In genomic region chr6:125030532-125030931, GRCm38 (mm10) we compare ENCODE assay signal across 8 mouse cellular contexts. TPM values are rescaled to one million over a fixed set of nuclear protein-coding genes. Genes with fewer than 3 reads are reported as not detected.
DNase-seq lines count a peak whose midpoint lies in the region; ATAC-seq and TF ChIP-seq lines count a peak whose summit lies in the region.
"Not testable (repeated sequence)": the region's sequence is repeated elsewhere in the genome, so short reads cannot be mapped to it uniquely, and the experiment has no call there.

No protein-coding gene starts in this region.

- not testable (repeated sequence) for H3K4me3 ChIP-seq in kidney, adult 2 months (ENCODE audit: insufficient read depth, low read depth, low read length); liver, embryonic 14.5 days (ENCODE audit: insufficient read depth in 1 of 2, low read depth in 2 of 2, low read length in 2 of 2); thymus, adult 2 months (ENCODE audit: control insufficient read depth, insufficient read depth, low read length)

- not testable (repeated sequence) for H3K27me3 ChIP-seq in kidney, adult 2 months (replicated peaks; ENCODE audit: control insufficient read depth, insufficient read depth, low read length); liver, embryonic 14.5 days (ENCODE audit: control insufficient read depth, insufficient read depth, low read length); thymus, adult 2 months (ENCODE audit: control insufficient read depth, insufficient read depth, low read length)

- 45% methylated on average over 9 of the region's 9 CpGs for WGBS in kidney, adult 2 months
- 34% methylated on average over 7 of the region's 9 CpGs for WGBS in liver, embryonic 14.5 days (ENCODE audit: insufficient replicate concordance)
- 48% methylated on average over 7 of the region's 9 CpGs for WGBS in thymus, adult 2 months

- not testable (repeated sequence) for TF ChIP-seq EP300 in liver, embryonic 14.5 days (IDR thresholded peaks at IDR 0.05; ENCODE audit: low read depth)

- H3K9ac ChIP-seq in liver, embryonic 14.5 days (replicated peaks), result not testable (repeated sequence)

- not testable (repeated sequence) for H3K4me1 ChIP-seq in kidney, adult 2 months (ENCODE audit: control insufficient read depth, insufficient read depth, low read length); liver, embryonic 14.5 days (replicated peaks; ENCODE audit: control insufficient read depth in 2 of 2, insufficient read depth in 2 of 2, low read length in 1 of 2); thymus, adult 2 months (replicated peaks; ENCODE audit: control insufficient read depth, insufficient read depth, low read length)

- peak; percentile 26; the same call in 1 of the 2 replicates for ATAC-seq in liver, embryonic 14.5 days (ENCODE audit: insufficient read depth)

- peaks cover 10% of the 10 kb centered on the region for H3K36me3 ChIP-seq in kidney, adult 2 months (ENCODE audit: control insufficient read depth, insufficient read depth, low read length)
- peaks cover 45% of the 10 kb centered on the region for H3K36me3 ChIP-seq in liver, embryonic 14.5 days (replicated peaks; ENCODE audit: control insufficient read depth, insufficient read depth, low read depth)
- peaks cover 61% of the 10 kb centered on the region for H3K36me3 ChIP-seq in thymus, adult 2 months (ENCODE audit: control insufficient read depth, insufficient read depth, low read length)

- TF ChIP-seq POLR2A in kidney, adult 2 months (IDR thresholded peaks at IDR 0.05; ENCODE audit: low read depth, low read length); thymus, adult 2 months (IDR thresholded peaks at IDR 0.05; ENCODE audit: control insufficient read depth, extremely low read depth, insufficient read depth, low read length, poor library complexity): not testable (repeated sequence)

- H3K9me3 ChIP-seq in liver, embryonic 14.5 days (ENCODE audit: control insufficient read depth, low read length), result not testable (repeated sequence)

- H3K4me2 ChIP-seq in liver, embryonic 14.5 days (ENCODE audit: low read depth), result not testable (repeated sequence)

- H3K27ac ChIP-seq in kidney, adult 2 months (ENCODE audit: insufficient read depth, low read depth, low read length); liver, embryonic 14.5 days; thymus, adult 2 months (ENCODE audit: control insufficient read depth, insufficient read depth, low read length): not testable (repeated sequence)

- peak; percentile 83 for TF ChIP-seq CTCF in kidney, adult 2 months (conservative IDR thresholded peaks at IDR 0.05; ENCODE audit: insufficient read depth, insufficient read length, low read depth, low read length)
- peak; percentile 97 for TF ChIP-seq CTCF in liver, embryonic 14.5 days (IDR thresholded peaks at IDR 0.05; ENCODE audit: low read depth)
- TF ChIP-seq CTCF in thymus, adult 2 months (IDR thresholded peaks at IDR 0.05; ENCODE audit: borderline replicate concordance, control insufficient read depth, extremely low read depth, insufficient read depth, low read length, poor library complexity), result peak; percentile 99

- peak; percentile 68 to 70 for DNase-seq in CD8-positive naive resting alpha-beta T cell, adult 2 months (ENCODE audit: low read depth in 2 of 2, low spot score in 2 of 2)
- DNase-seq in adrenal gland, postnatal 14 days, result peak; percentile 85
- peak; percentile 60 for DNase-seq in embryo, embryonic 11 days
- peak; percentile 25 to 38 for DNase-seq in heart, adult 18-20 months
- DNase-seq in kidney, adult 2 months, result peak; percentile 43
- not testable (repeated sequence) for DNase-seq in liver, embryonic 14.5 days (ENCODE audit: low read depth in 3 of 3, low spot score in 3 of 3)
- DNase-seq in neural tube, embryonic 10.5 days (ENCODE audit: extremely low spot score, low spot score), result peak; percentile 75
- peak; percentile 54 for DNase-seq in thymus, adult 2 months

RNA-seq across cellular contexts. Expression of gene Ing4, which starts 9.0 kb away (rescaled TPM):
- total RNA-seq in adrenal gland, postnatal 14 days (2021), result 64.9 and 71.8 TPM in 2 replicates
- 10 to 100 TPM; 22.4 to 26.6 TPM for total RNA-seq in heart, adult 18-20 months (2021)
- 39.1 and 39.2 TPM in 2 replicates for polyA plus RNA-seq in kidney, adult 2 months (2012; rRNA removed)
- 14.1 and 17.9 TPM in 2 replicates for polyA plus RNA-seq in liver, embryonic 14.5 days (2012; rRNA removed)
- polyA plus RNA-seq in liver, embryonic 14.5 days (2014; fragmentation: Nextera tagmentation; extraction: Ambion mirVana), result 17.2 and 21.9 TPM in 2 replicates
- 96.8 and 99.4 TPM in 2 replicates for polyA plus RNA-seq in thymus, adult 2 months (2012; rRNA removed)

RNA-seq across cellular contexts. Expression of gene Acrbp, which starts 19.0 kb away (rescaled TPM):
- total RNA-seq in adrenal gland, postnatal 14 days (2021), result 7.5 and 8.2 TPM in 2 replicates
- total RNA-seq in heart, adult 18-20 months (2021), result 1 to 10 TPM in 1 of 2 experiments, under 1 TPM in 1; 0.99 to 2.7 TPM
- 14.3 and 18.9 TPM in 2 replicates for polyA plus RNA-seq in kidney, adult 2 months (2012; rRNA removed)
- 2.1 and 3.1 TPM in 2 replicates for polyA plus RNA-seq in liver, embryonic 14.5 days (2012; rRNA removed)
- 1.3 and 2.0 TPM in 2 replicates for polyA plus RNA-seq in liver, embryonic 14.5 days (2014; fragmentation: Nextera tagmentation; extraction: Ambion mirVana)
- polyA plus RNA-seq in thymus, adult 2 months (2012; rRNA removed), result 70.8 and 89.5 TPM in 2 replicates

RNA-seq across cellular contexts. Expression of gene Zfp384, which starts 21.6 kb away (rescaled TPM):
- total RNA-seq in adrenal gland, postnatal 14 days (2021), result 47.2 and 50.4 TPM in 2 replicates
- total RNA-seq in heart, adult 18-20 months (2021), result 10 to 100 TPM; 20.5 to 20.6 TPM
- polyA plus RNA-seq in kidney, adult 2 months (2012; rRNA removed), result 37.8 and 45.7 TPM in 2 replicates
- 20.2 and 22.2 TPM in 2 replicates for polyA plus RNA-seq in liver, embryonic 14.5 days (2012; rRNA removed)
- polyA plus RNA-seq in liver, embryonic 14.5 days (2014; fragmentation: Nextera tagmentation; extraction: Ambion mirVana), result 2.9 and 3.1 TPM in 2 replicates
- 117 and 126 TPM in 2 replicates for polyA plus RNA-seq in thymus, adult 2 months (2012; rRNA removed)

RNA-seq across cellular contexts. Expression of gene Pianp, which starts 34.0 kb away (rescaled TPM):
- 4.8 and 5.4 TPM in 2 replicates for total RNA-seq in adrenal gland, postnatal 14 days (2021)
- under 1 TPM; 0.62 to 0.80 TPM for total RNA-seq in heart, adult 18-20 months (2021)
- 0.95 and 0.99 TPM in 2 replicates for polyA plus RNA-seq in kidney, adult 2 months (2012; rRNA removed)
- polyA plus RNA-seq in liver, embryonic 14.5 days (2012; rRNA removed), result 0.07 and 0.09 TPM in 2 replicates
- not detected in 2 replicates for polyA plus RNA-seq in liver, embryonic 14.5 days (2014; fragmentation: Nextera tagmentation; extraction: Ambion mirVana)
- polyA plus RNA-seq in thymus, adult 2 months (2012; rRNA removed), result 5.1 and 5.5 TPM in 2 replicates

RNA-seq across cellular contexts. Expression of gene Lpar5, which starts 37.2 kb away (rescaled TPM):
- total RNA-seq in adrenal gland, postnatal 14 days (2021), result 0.44 and 2.1 TPM in 2 replicates
- under 1 TPM; 0.25 to 0.62 TPM for total RNA-seq in heart, adult 18-20 months (2021)
- polyA plus RNA-seq in kidney, adult 2 months (2012; rRNA removed), result 2.9 and 3.5 TPM in 2 replicates
- polyA plus RNA-seq in liver, embryonic 14.5 days (2012; rRNA removed), result 1.6 and 1.8 TPM in 2 replicates
- 0.68 and 1.0 TPM in 2 replicates for polyA plus RNA-seq in liver, embryonic 14.5 days (2014; fragmentation: Nextera tagmentation; extraction: Ambion mirVana)
- 35.7 and 40.0 TPM in 2 replicates for polyA plus RNA-seq in thymus, adult 2 months (2012; rRNA removed)
